Mouse (Mus musculus) thymus, adult 2 months (tissue): ENCODE data around the gene Dirc2. TPM values are rescaled to one million over a fixed set of nuclear protein-coding genes. Genes with fewer than 3 reads are reported as not detected.
A peak's percentile ranks its signal among the peaks of the same experiment; 100 is the strongest.

Experiments
- DNase-seq: peaks from one replicate; pipeline ENCODE4 v3.0.0; 2021
- H3K27ac ChIP-seq: fragments of 200-500 bp; 2 replicates; pipeline ENCODE4 v1.5.1; 2012; ENCODE audit warnings: low read length, control low read depth; ENCODE audit not compliant: control insufficient read depth, insufficient read depth
- H3K27me3 ChIP-seq: fragments of 200-500 bp; 2 replicates; pipeline ENCODE4 v1.6.1; 2012; ENCODE audit warnings: mild to moderate bottlenecking, low read length, moderate library complexity, mixed read lengths; ENCODE audit not compliant: control insufficient read depth, insufficient read depth
- H3K36me3 ChIP-seq: fragments of 200-500 bp; 2 replicates; pipeline ENCODE4 v1.6.1; 2012; ENCODE audit warnings: mild to moderate bottlenecking, low read length, moderate library complexity; ENCODE audit not compliant: control insufficient read depth, insufficient read depth
- H3K4me1 ChIP-seq: fragments of 200-500 bp; replicated peaks from 2 replicates; pipeline ENCODE4 v1.6.1; 2012; ENCODE audit warnings: low read length; ENCODE audit not compliant: control insufficient read depth, insufficient read depth
- H3K4me3 ChIP-seq: fragments of 200-500 bp; 2 replicates; pipeline ENCODE4 v1.5.1; 2012; ENCODE audit warnings: mild to moderate bottlenecking, low read length, control low read depth, moderate library complexity; ENCODE audit not compliant: control insufficient read depth, insufficient read depth
- CTCF ChIP-seq: fragments of 200-500 bp; IDR thresholded peaks from 2 replicates; pipeline ENCODE4 v1.5.1; 2012; ENCODE audit warnings: mild to moderate bottlenecking, control low read depth, low read length, moderate library complexity, borderline replicate concordance; ENCODE audit not compliant: control insufficient read depth, poor library complexity, insufficient read depth; ENCODE audit errors: extremely low read depth
- POLR2A ChIP-seq: fragments of 200-500 bp; IDR thresholded peaks from 2 replicates; pipeline ENCODE4 v1.6.1; 2012; ENCODE audit warnings: mild to moderate bottlenecking, low read length, control low read depth, moderate library complexity; ENCODE audit not compliant: control insufficient read depth, poor library complexity, insufficient read depth; ENCODE audit errors: extremely low read depth
- WGBS: fragments of 180-500 bp; shearing (Covaris S2); methylation state at CpG from one replicate; pipeline ENCODE4 v1.1.7; 2018; 5-methylcytosine and 5-hydroxymethylcytosine counted together
- polyA plus RNA-seq: library from polyadenylated mRNA; depleted of rRNA; stranded (reverse); fragments of >200 nt; gene quantifications from 2 replicates; pipeline ENCODE4 v1.2.3, GENCODE M21; 2012

Dirc2 gene
- polyA plus RNA-seq, 1 experiment = 39.6 TPM

DNA sequence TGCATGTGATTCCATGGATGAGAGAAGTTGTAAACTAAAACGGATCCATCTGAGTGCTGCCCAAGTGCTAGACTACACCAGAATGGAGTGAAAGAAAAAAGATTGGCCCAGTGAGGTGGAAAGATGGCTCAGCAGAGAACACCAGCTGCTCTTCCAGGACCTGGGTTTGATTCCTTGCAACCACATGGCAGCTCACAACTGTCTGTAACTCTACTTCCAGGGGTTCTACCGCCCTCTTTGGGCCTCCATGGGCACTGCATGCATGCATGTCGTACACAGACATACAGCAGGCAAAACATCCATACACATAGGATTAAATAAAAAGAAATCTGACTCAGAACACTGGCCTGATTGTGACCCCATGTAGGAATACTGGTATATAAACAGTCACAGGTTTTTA, 52.9 kb downstream of the Dirc2 start:
- no peak overlapping the region for H3K4me3 ChIP-seq
- no peak for TF ChIP-seq POLR2A
- no peak for TF ChIP-seq CTCF
- H3K27me3 ChIP-seq = no peaks in the 10 kb centered on the region
- WGBS = 94% methylated on average over 3 of the region's 3 CpGs
- H3K4me1 ChIP-seq = no peaks in the 10 kb centered on the region
- no peak overlapping the region for H3K27ac ChIP-seq
- peak; percentile 35 for DNase-seq
- peaks cover 5% of the 10 kb centered on the region for H3K36me3 ChIP-seq

DNA sequence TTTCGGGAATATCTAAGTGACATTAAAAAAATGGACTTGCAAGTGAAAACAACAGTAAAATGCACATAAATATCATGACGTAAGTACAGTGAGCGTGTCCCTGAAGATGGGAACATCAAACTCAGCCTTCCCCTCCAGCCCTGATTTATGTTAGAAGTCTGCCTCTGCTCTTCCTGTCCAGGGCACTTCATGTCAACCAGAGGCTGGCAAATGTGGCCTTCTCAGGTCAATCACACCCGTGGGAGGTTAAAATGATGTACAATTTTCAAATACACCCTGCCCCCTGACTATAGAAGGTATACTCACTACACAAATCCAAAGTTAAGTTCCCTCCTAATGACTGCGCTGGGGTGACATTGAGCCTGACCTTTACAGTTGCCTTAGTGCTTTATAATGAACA, 53.4 kb downstream of the Dirc2 start:
- no peak overlapping the region for H3K27ac ChIP-seq
- no peak overlapping the region for H3K4me3 ChIP-seq
- H3K36me3 ChIP-seq = peaks cover 5% of the 10 kb centered on the region
- H3K27me3 ChIP-seq = no peaks in the 10 kb centered on the region
- DNase-seq = no peak
- no peaks in the 10 kb centered on the region for H3K4me1 ChIP-seq
- WGBS = 96% methylated on average over 5 of the region's 5 CpGs
- TF ChIP-seq CTCF (no peak), POLR2A (no peak)

DNA sequence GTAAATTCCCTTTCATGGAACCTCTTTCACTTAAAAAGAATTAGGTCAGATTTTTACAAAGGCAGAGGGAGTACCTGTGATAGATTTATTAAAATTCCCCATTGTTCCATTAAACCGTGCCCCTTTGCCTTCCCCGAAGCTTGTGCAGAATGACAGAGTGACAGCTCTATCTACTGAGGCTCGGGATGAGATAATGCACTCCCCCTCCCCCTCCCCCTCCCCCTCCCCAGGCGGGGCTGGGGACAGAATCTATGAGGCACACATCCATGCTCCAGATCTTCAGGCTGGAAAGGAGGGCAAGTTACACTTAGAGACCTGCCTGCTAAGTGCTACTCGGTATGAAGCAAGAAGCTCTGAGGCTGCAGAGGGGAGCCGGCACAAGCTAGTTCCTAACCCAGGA, 53.8 kb downstream of the Dirc2 start:
- Histone ChIP-seq H3K4me1 (no peaks in the 10 kb centered on the region), H3K27me3 (no peaks in the 10 kb centered on the region), H3K27ac (no peak overlapping the region), H3K4me3 (no peak overlapping the region), H3K36me3 (peaks cover 5% of the 10 kb centered on the region)
- 93% methylated on average over 6 of the region's 6 CpGs for WGBS
- TF ChIP-seq POLR2A (no peak), CTCF (no peak)
- no peak for DNase-seq

DNA sequence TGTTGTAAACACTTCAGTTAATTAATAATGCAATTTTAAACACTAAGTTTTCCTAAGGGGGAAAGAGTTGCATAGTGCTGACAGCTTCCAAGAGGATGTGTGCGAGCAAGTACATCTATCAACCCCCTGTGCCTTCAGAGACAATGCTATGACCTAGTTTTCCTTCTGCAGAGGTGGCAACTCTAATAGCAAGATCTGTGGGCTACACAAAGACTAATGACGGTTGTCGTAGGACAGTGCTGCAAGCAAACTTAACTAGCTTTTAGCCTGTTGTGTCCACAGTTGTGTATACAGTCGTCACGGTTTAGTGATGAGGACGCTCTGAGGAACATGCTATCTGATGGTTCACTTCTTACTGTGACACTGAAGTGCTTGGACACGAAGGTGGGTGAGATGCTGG, 54.5 kb downstream of the Dirc2 start:
- TF ChIP-seq CTCF (no peak), POLR2A (no peak)
- Histone ChIP-seq H3K4me3 (no peak overlapping the region), H3K36me3 (peaks cover 5% of the 10 kb centered on the region), H3K27me3 (no peaks in the 10 kb centered on the region), H3K27ac (no peak overlapping the region), H3K4me1 (no peaks in the 10 kb centered on the region)
- DNase-seq = no peak
- WGBS = 95% methylated on average over 7 of the region's 7 CpGs

DNA sequence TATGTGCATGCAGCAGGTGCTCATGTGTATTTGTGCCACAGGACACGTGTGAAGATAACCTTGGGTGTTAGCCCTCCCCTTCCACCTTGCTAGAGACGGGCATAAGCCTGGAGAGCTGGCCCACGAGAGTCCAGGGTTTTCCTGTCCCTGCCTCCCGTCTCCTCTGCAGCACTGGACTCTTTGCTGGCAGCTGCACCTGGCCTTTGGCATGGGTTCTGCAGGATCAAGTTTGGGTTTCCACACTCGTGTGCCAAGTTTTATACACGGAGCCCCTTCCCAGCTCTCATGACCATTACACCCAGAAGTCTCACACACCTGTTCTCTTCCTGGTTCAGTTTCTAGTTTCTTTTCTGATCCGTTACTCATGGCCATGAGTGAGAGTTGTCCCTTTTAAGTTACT, 55.5 kb downstream of the Dirc2 start:
- WGBS = 93% methylated on average over 7 of the region's 7 CpGs
- no peaks in the 10 kb centered on the region for H3K4me1 ChIP-seq
- TF ChIP-seq CTCF (no peak), POLR2A (no peak)
- H3K27me3 ChIP-seq = no peaks in the 10 kb centered on the region
- H3K27ac ChIP-seq = no peak overlapping the region
- H3K4me3 ChIP-seq = no peak overlapping the region
- DNase-seq = no peak
- H3K36me3 ChIP-seq = peaks cover 5% of the 10 kb centered on the region

DNA sequence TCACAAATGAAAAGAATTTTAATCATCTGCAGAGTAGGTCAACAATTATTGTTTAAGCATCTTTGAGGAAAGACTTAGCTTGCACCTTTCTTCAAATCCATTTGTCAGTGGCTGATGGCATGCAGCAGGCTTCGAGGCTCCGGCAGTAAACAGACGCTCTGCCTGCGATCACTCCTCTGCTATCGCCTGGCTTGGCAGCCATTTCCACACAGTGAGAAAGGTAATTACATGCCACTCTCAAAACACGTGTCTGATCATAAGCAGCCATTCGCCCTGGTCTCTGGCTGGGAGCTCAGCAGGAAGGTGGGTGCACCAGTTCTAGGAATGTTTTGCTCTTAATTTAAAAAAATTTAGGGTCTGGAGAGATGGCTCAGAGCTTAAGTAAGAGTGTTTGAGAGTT, 58.2 kb downstream of the Dirc2 start:
- Histone ChIP-seq H3K27ac (no peak overlapping the region), H3K36me3 (peaks cover 5% of the 10 kb centered on the region), H3K4me3 (no peak overlapping the region), H3K27me3 (no peaks in the 10 kb centered on the region), H3K4me1 (no peaks in the 10 kb centered on the region)
- DNase-seq = no peak
- WGBS = 97% methylated on average over 7 of the region's 7 CpGs
- no peak for TF ChIP-seq POLR2A
- no peak for TF ChIP-seq CTCF

DNA sequence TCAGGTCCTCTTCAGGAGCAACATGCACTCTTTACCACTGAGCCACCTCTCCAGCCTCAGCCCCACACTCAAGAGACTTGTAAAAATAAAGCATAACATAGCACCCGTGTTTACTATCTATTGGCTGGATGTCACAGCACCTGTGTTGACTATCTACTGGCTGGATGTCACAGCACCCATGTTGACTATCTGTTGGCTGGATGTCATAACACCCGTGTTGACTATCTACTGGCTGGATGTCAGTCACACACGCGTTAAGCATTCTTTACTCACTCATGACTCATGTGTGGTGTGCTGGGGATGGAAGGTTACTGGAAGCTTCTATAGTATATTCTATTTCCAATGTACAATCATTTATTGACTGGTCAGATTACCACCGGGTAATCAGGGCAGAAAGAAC, 62.2 kb downstream of the Dirc2 start:
- no peak for TF ChIP-seq POLR2A
- TF ChIP-seq CTCF = no peak
- WGBS = 96% methylated on average over 5 of the region's 5 CpGs
- H3K27ac ChIP-seq = no peak overlapping the region

More for the DNA sequence above, 62.2 kb downstream of the Dirc2 start:
- Histone ChIP-seq H3K4me1 (no peaks in the 10 kb centered on the region), H3K27me3 (no peaks in the 10 kb centered on the region), H3K4me3 (no peak overlapping the region), H3K36me3 (peaks cover 13% of the 10 kb centered on the region; the same call in 1 of the 2 replicates)
- no peak for DNase-seq
